In genomic region chr3:41346863-41347262, GRCm38 (mm10) we compare ENCODE assay signal across 28 mouse cellular contexts.
DNase-seq lines count a peak whose midpoint lies in the region; ATAC-seq and TF ChIP-seq lines count a peak whose summit lies in the region.
"Had no signal": no experiment of that assay in that cellular context is flagged by ENCODE, and none has a peak within 500 bp of the region (broad histone marks: within the 10 kb centered on the region; RNA-seq: fewer than 3 reads in every experiment).

No protein-coding gene starts in this region.

- 56% methylated on average over 5 of the region's 5 CpGs for whole genome bisulfite sequencing in lung, embryonic 15.5 days
- WGBS in lung, postnatal 0 days, result 60% methylated on average over 5 of the region's 5 CpGs

- no peaks in the 10 kb centered on the region for H3K36me3 ChIP-seq in lung, embryonic 15.5 days
- H3K36me3 ChIP-seq in lung, postnatal 0 days (ENCODE audit: insufficient read depth, low read length), result no peaks in the 10 kb centered on the region
- H3K36me3 ChIP-seq: embryonic facial prominence, embryonic 12.5 days; embryonic facial prominence, embryonic 15.5 days; forebrain, embryonic 10.5 days; G1E; heart, embryonic 12.5 days; heart, embryonic 15.5 days had no signal

- DNase-seq in lung, postnatal 0 days (ENCODE audit: low spot score), result no peak
- peak; percentile 43 for DNase-seq in ES-CJ7 (ENCODE audit: low read depth, low spot score)
- peak; percentile 40 for DNase-seq in R1 (ENCODE audit: low read depth, low spot score)
- no peak for DNase-seq in kidney, adult 18-20 months
- DNase-seq: adrenal gland, adult 2 months; adrenal gland, postnatal 14 days; cerebellum, adult 11 months; cerebellum, adult 2 months; cerebellum, adult 9-11 months; cerebellum, postnatal 25 days; gastrocnemius, postnatal 10 days; gastrocnemius, postnatal 36 days; heart, postnatal 10 days; heart, postnatal 36 days had no signal

- H3K9me3 ChIP-seq in lung, embryonic 15.5 days, result no peaks in the 10 kb centered on the region
- no peaks in the 10 kb centered on the region for H3K9me3 ChIP-seq in lung, postnatal 0 days (ENCODE audit: low read length)
- H3K9me3 ChIP-seq: embryonic facial prominence, embryonic 12.5 days; embryonic facial prominence, embryonic 15.5 days; forebrain, embryonic 10.5 days; forebrain, embryonic 13.5 days; G1E; heart, embryonic 12.5 days; heart, embryonic 15.5 days had no signal

- TF ChIP-seq CTCF in lung, postnatal 0 days (IDR thresholded peaks at IDR 0.05), result no peak

- no peak overlapping the region for H3K4me2 ChIP-seq in lung, embryonic 15.5 days
- no peak overlapping the region for H3K4me2 ChIP-seq in lung, postnatal 0 days (replicated peaks; ENCODE audit: low read depth, low read length)
- H3K4me2 ChIP-seq: embryonic facial prominence, embryonic 12.5 days; embryonic facial prominence, embryonic 15.5 days; forebrain, embryonic 13.5 days; heart, embryonic 12.5 days; heart, embryonic 15.5 days; hindbrain, embryonic 14.5 days had no signal

- no peaks in the 10 kb centered on the region for H3K27me3 ChIP-seq in lung, embryonic 15.5 days
- H3K27me3 ChIP-seq in lung, postnatal 0 days (replicated peaks; ENCODE audit: insufficient read depth, low read length), result no peaks in the 10 kb centered on the region
- H3K27me3 ChIP-seq: embryonic facial prominence, embryonic 12.5 days; embryonic facial prominence, embryonic 15.5 days; forebrain, embryonic 13.5 days; heart, embryonic 12.5 days; heart, embryonic 15.5 days had no signal

- H3K4me1 ChIP-seq in lung, embryonic 15.5 days, result no peaks in the 10 kb centered on the region
- H3K4me1 ChIP-seq in lung, postnatal 0 days (ENCODE audit: insufficient read depth, low read depth, low read length), result no peaks in the 10 kb centered on the region
- H3K4me1 ChIP-seq: embryonic facial prominence, embryonic 12.5 days; embryonic facial prominence, embryonic 15.5 days; forebrain, embryonic 13.5 days; heart, embryonic 12.5 days; heart, embryonic 15.5 days had no signal

- ATAC-seq in lung, embryonic 15.5 days (ENCODE audit: borderline replicate concordance, extremely low read depth, low FRiP score, low TSS enrichment), result peak; percentile 49; the same call in 1 of the 2 replicates
- ATAC-seq in lung, postnatal 0 days, result no peak
- ATAC-seq in megakaryocyte, adult 5-6 weeks (ENCODE audit: poor library complexity, severe bottlenecking), result no peak
- ATAC-seq: forebrain, embryonic 13.5 days; forebrain, embryonic 16.5 days; hindbrain, postnatal 0 days; inflammation-experienced regulatory T-cells, adult 6 months; intestine, embryonic 16.5 days had no signal

- no peak overlapping the region for H3K4me3 ChIP-seq in lung, embryonic 15.5 days
- H3K4me3 ChIP-seq in lung, postnatal 0 days (ENCODE audit: low read depth, low read length), result no peak overlapping the region
- H3K4me3 ChIP-seq: embryonic facial prominence, embryonic 12.5 days; embryonic facial prominence, embryonic 15.5 days; forebrain, embryonic 10.5 days; forebrain, embryonic 13.5 days; heart, embryonic 12.5 days; heart, embryonic 15.5 days had no signal

- TF ChIP-seq EP300 in lung, postnatal 0 days (IDR thresholded peaks at IDR 0.05), result no peak

- no peak overlapping the region for H3K9ac ChIP-seq in lung, embryonic 15.5 days
- no peak overlapping the region for H3K9ac ChIP-seq in lung, postnatal 0 days (replicated peaks; ENCODE audit: low read depth)
- H3K9ac ChIP-seq: embryonic facial prominence, embryonic 12.5 days; embryonic facial prominence, embryonic 15.5 days; forebrain, embryonic 13.5 days; heart, embryonic 12.5 days; heart, embryonic 15.5 days; hindbrain, embryonic 14.5 days had no signal

- H3K27ac ChIP-seq in lung, embryonic 15.5 days, result no peak overlapping the region
- H3K27ac ChIP-seq in lung, postnatal 0 days (ENCODE audit: low read length), result no peak overlapping the region
- H3K27ac ChIP-seq: embryonic facial prominence, embryonic 12.5 days; embryonic facial prominence, embryonic 15.5 days; forebrain, embryonic 10.5 days; forebrain, embryonic 13.5 days; heart, embryonic 15.5 days; hindbrain, embryonic 14.5 days; hindbrain, postnatal 0 days had no signal

Comparison
In these comparisons a context has a peak if more than half of its experiments do, and no peak if none do; other contexts are left out.
1. DNase-seq: peak in ES-CJ7 (single experiment) and R1 (single experiment); none in lung, postnatal 0 days (single experiment) and kidney, adult 18-20 months (single experiment).